Mouse (Mus musculus) CH12.LX (cell line): ENCODE results near the gene Fam198b.

ENCODE experiments used
- CTCF ChIP-seq, 2 experiments: IDR thresholded peaks in 1 of 2; conservative IDR thresholded peaks in 1 of 2; 2 replicates each; pipeline ENCODE4 v1.5.1; 2011 to 2012; ENCODE audit warnings: low read depth in 2 of 2, low read length in 2 of 2, improper control_type of control experiment in 1 of 2, inconsistent platforms in 1 of 2, mild to moderate bottlenecking in 1 of 2, moderate library complexity in 1 of 2
- EP300 ChIP-seq: IDR thresholded peaks from 2 replicates; pipeline ENCODE4 v1.6.1; 2011; ENCODE audit warnings: low read length, improper control_type of control experiment
- MEF2A ChIP-seq: IDR thresholded peaks from 2 replicates; pipeline ENCODE4 v1.6.1; 2014; ENCODE audit warnings: low read depth, mild to moderate bottlenecking, inconsistent platforms, low read length, improper control_type of control experiment, borderline replicate concordance
- POLR2A ChIP-seq: IDR thresholded peaks from 2 replicates; pipeline ENCODE4 v1.6.1; 2011; ENCODE audit warnings: low read depth, mild to moderate bottlenecking, improper control_type of control experiment, low read length
- POLR2AphosphoS2 ChIP-seq: IDR thresholded peaks from 2 replicates; pipeline ENCODE4 v1.6.1; 2011; ENCODE audit warnings: low read depth, low read length, improper control_type of control experiment

GRCm38 (mm10) chr3:79866089-79866488, 18.2 kb upstream of the Fam198b start:
- TF ChIP-seq CTCF (conservative IDR thresholded peaks at IDR 0.05 in 1 of 2, IDR thresholded peaks at IDR 0.05 in 1 of 2; ENCODE audit: low read depth in 2 of 2, low read length in 2 of 2) (no peak), MEF2A (no peak), POLR2A (no peak), EP300 (no peak), POLR2AphosphoS2 (no peak)
